Mouse (Mus musculus) lung, embryonic 15.5 days (tissue): ENCODE data around the gene Aen. TPM values are rescaled to one million over a fixed set of nuclear protein-coding genes. Genes with fewer than 3 reads are reported as not detected.

Source experiments
- ATAC-seq: fragments of 200-750 bp; cut with Nextera tagmentation; 2 replicates; pipeline ENCODE4 v1.8.0; 2017; ENCODE audit warnings: moderate number of reproducible peaks, borderline replicate concordance; ENCODE audit not compliant: low FRiP score, low TSS enrichment; ENCODE audit errors: extremely low read depth
- H3K27ac ChIP-seq: fragments of 300-500 bp; sonication (generic); 2 replicates; pipeline ENCODE4 v1.5.1; 2015; ENCODE audit warnings: moderate library complexity, mild to moderate bottlenecking, inconsistent platforms
- H3K27me3 ChIP-seq: fragments of 300-500 bp; sonication (generic); 2 replicates; pipeline ENCODE4 v1.6.1; 2015; ENCODE audit warnings: inconsistent platforms
- H3K36me3 ChIP-seq: fragments of 300-500 bp; sonication (generic); 2 replicates; pipeline ENCODE4 v1.6.1; 2015; ENCODE audit warnings: inconsistent platforms
- H3K4me1 ChIP-seq: fragments of 300-500 bp; sonication (generic); 2 replicates; pipeline ENCODE4 v1.6.1; 2015; ENCODE audit warnings: inconsistent platforms
- H3K4me2 ChIP-seq: fragments of 300-500 bp; sonication (generic); 2 replicates; pipeline ENCODE4 v1.6.1; 2015; ENCODE audit warnings: inconsistent platforms, mild to moderate bottlenecking, moderate library complexity
- H3K4me3 ChIP-seq: fragments of 300-500 bp; sonication (generic); 2 replicates; pipeline ENCODE4 v1.5.1; 2015; ENCODE audit warnings: mild to moderate bottlenecking, inconsistent platforms
- H3K9ac ChIP-seq: fragments of 300-500 bp; sonication (generic); 2 replicates; pipeline ENCODE4 v1.6.1; 2015; ENCODE audit warnings: inconsistent platforms
- H3K9me3 ChIP-seq: fragments of 300-500 bp; sonication (generic); 2 replicates; pipeline ENCODE4 v1.6.1; 2016; ENCODE audit warnings: inconsistent platforms
- WGBS: fragments of 180-500 bp; shearing (Covaris S2); methylation state at CpG from one replicate; pipeline ENCODE4 v1.1.7; 2015; 5-methylcytosine and 5-hydroxymethylcytosine counted together
- polyA plus RNA-seq: library from polyadenylated mRNA; unstranded; fragments of >200 nt; fragmentation: Nextera tagmentation; extraction: Ambion mirVana; gene quantifications from 2 replicates; pipeline ENCODE4 v1.2.1, GENCODE M21; 2015

Gene Aen
- 35.7 and 36.7 TPM in 2 replicates for polyA plus RNA-seq

GRCm38 (mm10) chr7:78895653-78896333, at the start of gene Aen:
TSS of gene Aen (plus strand) at chr7:78895854.
- Histone ChIP-seq H3K36me3 (peaks cover 2% of the 10 kb centered on the region; the same call in 1 of the 2 replicates), H3K9me3 (no peaks in the 10 kb centered on the region), H3K4me3 (peak within 1 kb of the TSS; percentile 82), H3K4me2 (peak within 1 kb of the TSS; percentile 80), H3K27ac (no peak within 1 kb of the TSS), H3K4me1 (peaks cover 19% of the 10 kb centered on the region), H3K9ac (peak within 1 kb of the TSS; percentile 58), H3K27me3 (no peaks in the 10 kb centered on the region)
- 2% methylated on average over 53 of the region's 53 CpGs for WGBS
- peak; percentile 98 for ATAC-seq

GRCm38 (mm10) chr7:78846066-78846716, 49.5 kb upstream of the Aen start:
- no peaks in the 10 kb centered on the region for H3K9me3 ChIP-seq
- H3K27ac ChIP-seq, result no peak overlapping the region
- H3K4me3 ChIP-seq, result peak overlapping the region; percentile 95
- peak overlapping the region; percentile 66 for H3K4me2 ChIP-seq
- H3K9ac ChIP-seq, result peak overlapping the region; percentile 90
- H3K27me3 ChIP-seq, result no peaks in the 10 kb centered on the region
- peaks cover 8% of the 10 kb centered on the region for H3K4me1 ChIP-seq
- H3K36me3 ChIP-seq, result peaks cover 22% of the 10 kb centered on the region
- WGBS, result 32% methylated on average over 12 of the region's 12 CpGs
- ATAC-seq, result no peak

DNA sequence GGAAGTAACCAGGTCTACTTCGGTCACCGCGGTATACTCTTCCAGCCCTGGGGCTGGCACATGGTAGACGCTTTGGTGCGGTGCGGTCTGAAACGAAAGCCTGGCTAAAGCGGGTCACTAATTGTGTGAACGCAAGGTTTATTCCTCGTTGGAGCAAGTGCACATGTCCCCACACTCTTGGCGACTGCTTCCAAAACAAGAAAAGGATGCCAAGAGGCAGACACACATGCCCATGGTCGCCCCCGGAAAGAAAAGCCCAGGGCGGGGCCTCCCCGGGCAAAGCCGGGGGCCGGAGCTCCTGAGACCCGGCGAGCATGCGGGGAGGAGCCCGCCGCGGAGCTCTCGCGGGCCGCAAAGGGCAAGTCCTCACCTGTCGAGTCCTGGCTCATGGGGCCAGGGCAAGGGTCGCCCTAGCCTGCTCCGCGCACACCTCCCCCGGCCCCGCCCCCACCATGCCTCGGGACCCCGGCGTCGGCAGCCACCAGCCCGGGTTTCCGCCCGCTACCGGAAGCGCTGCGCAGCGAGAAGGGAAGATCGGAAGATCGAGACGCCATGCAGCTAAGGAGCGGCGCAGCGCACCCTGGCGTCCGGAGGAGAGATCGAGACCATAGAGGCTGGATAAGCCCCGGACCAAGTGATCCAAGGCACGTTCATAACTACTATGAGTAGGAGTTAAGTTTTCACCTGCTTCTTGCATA, 48.8 kb upstream of the Aen start, which contains the start of gene Det1:
TSS of gene Det1 (minus strand) at position 527 of the 698 bp plus-strand sequence.
- Histone ChIP-seq H3K9me3 (no peaks in the 10 kb centered on the region), H3K4me3 (peak within 1 kb of the TSS; percentile 95), H3K4me2 (peak within 1 kb of the TSS; percentile 66), H3K36me3 (peaks cover 18% of the 10 kb centered on the region), H3K9ac (peak within 1 kb of the TSS; percentile 90), H3K4me1 (peaks cover 8% of the 10 kb centered on the region), H3K27ac (peak within 1 kb of the TSS; percentile 72), H3K27me3 (no peaks in the 10 kb centered on the region)
- WGBS, result under 1% methylated on average over 54 of the region's 54 CpGs
- peak; percentile 91 for ATAC-seq

DNA sequence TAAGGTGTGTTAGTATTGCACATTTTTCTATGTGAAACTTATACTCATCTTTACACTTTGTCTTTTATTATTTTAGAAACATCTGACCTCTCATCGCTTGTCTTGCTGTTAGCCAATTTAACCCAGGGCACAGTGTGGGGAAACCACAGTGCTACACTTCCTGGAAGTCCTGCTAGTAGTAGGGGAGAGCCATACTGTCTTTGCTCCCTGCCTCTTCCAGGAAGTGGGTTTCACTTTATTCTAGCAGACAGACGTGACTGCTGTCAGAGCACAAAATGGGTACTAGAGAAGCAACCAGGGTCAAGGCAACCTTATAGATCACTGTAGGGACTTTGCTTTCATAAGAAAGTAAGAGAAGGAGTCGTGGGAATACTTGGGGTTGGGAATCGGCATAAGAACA, 41.6 kb upstream of the Aen start:
- no peak overlapping the region for H3K4me3 ChIP-seq
- no peak for ATAC-seq

DNA sequence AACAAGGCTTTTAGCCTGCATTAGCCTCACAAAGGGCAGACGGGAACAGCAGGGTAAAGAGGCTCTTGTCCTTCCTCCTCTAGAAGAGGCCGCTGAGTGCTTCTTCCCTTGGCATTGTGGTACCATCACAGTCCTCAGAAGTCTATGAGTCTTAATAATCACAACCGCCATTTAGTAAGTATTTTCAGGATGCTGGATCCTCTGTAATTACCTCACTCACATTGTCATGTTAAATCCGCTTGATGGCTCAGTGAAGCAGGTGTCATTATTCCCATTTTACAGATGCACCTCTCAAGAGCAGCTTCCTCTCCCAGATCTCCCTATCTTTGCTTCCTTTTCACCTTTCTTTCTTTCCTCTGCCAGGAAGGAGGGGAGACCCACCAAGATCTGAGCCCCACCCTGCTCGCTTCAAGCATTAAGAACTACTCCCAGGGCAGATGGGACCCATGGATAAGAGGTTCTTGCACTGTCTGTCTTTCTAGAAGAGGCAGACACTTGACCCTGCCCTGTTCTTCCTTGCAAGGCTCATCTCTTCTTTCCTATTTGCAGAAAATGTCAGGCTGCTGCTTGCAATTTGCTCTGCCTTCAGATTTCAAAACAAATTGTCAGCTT, 40.5 kb upstream of the Aen start:
- Histone ChIP-seq H3K9me3 (no peaks in the 10 kb centered on the region), H3K4me2 (no peak overlapping the region), H3K27ac (no peak overlapping the region), H3K4me3 (no peak overlapping the region), H3K4me1 (no peaks in the 10 kb centered on the region), H3K27me3 (no peaks in the 10 kb centered on the region), H3K36me3 (no peaks in the 10 kb centered on the region), H3K9ac (no peak overlapping the region)
- WGBS, result 64% methylated on average over 5 of the region's 5 CpGs
- ATAC-seq, result no peak

More for the DNA sequence above, 41.6 kb upstream of the Aen start:
- Histone ChIP-seq H3K36me3 (no peaks in the 10 kb centered on the region), H3K27me3 (no peaks in the 10 kb centered on the region), H3K4me1 (no peaks in the 10 kb centered on the region), H3K9me3 (no peaks in the 10 kb centered on the region), H3K4me2 (no peak overlapping the region), H3K9ac (no peak overlapping the region), H3K27ac (no peak overlapping the region)
- 59% methylated on average over 4 of the region's 4 CpGs for WGBS

DNA sequence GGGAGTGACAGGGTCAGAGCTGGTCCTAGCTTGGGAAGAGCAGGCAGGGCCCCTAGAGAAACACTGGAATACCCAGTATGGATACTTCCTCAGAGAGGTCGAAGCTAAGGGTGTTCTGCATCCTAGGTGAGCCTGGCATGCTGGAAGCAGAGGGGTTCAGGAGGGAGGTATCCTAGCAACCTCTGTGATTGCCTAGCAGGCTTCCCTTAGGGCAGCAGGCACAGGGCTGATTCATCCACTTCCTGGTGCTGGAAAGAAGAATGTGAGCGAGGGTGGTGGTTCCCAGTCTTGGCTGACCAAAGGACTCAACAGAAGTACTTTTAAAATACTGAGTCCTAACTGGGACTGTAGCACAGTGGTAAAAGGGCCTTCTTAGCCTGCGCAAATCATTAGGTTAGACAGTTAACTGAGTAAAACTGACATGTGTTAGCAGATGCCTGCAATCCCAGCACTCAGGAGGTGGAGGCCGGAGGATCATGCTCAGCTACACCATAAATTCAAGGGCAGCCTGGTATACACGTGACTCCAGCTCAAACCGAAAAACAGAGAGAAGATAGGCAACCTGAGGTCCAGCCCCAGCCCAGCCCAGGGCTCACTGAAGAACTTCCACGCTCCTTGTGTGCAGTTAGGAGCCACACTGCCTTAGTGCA, 31.7 kb upstream of the Aen start:
- H3K36me3 ChIP-seq, result no peaks in the 10 kb centered on the region
- H3K9me3 ChIP-seq, result no peaks in the 10 kb centered on the region
- no peak overlapping the region for H3K9ac ChIP-seq
- 59% methylated on average over 7 of the region's 7 CpGs for WGBS
- H3K27me3 ChIP-seq, result no peaks in the 10 kb centered on the region
- no peak overlapping the region for H3K4me2 ChIP-seq
- no peak overlapping the region for H3K27ac ChIP-seq
- no peak for ATAC-seq
- H3K4me1 ChIP-seq, result peaks cover 6% of the 10 kb centered on the region; the same call in 1 of the 2 replicates
- H3K4me3 ChIP-seq, result no peak overlapping the region

GRCm38 (mm10) chr7:78864446-78864802, 31.2 kb upstream of the Aen start:
- Histone ChIP-seq H3K27ac (no peak overlapping the region), H3K4me1 (peaks cover 6% of the 10 kb centered on the region; the same call in 1 of the 2 replicates), H3K27me3 (no peaks in the 10 kb centered on the region), H3K9ac (no peak overlapping the region), H3K9me3 (no peaks in the 10 kb centered on the region), H3K4me3 (no peak overlapping the region), H3K36me3 (no peaks in the 10 kb centered on the region), H3K4me2 (no peak overlapping the region)
- WGBS, result 41% methylated on average over 4 of the region's 4 CpGs
- ATAC-seq, result no peak

- Histone ChIP-seq H3K9me3 (no peaks in the 10 kb centered on the region), H3K4me2 (no peak overlapping the region), H3K36me3 (no peaks in the 10 kb centered on the region), H3K9ac (no peak overlapping the region), H3K4me1 (peaks cover 6% of the 10 kb centered on the region; the same call in 1 of the 2 replicates), H3K4me3 (no peak overlapping the region), H3K27ac (no peak overlapping the region), H3K27me3 (no peaks in the 10 kb centered on the region)
- ATAC-seq, result no peak
- WGBS, result 18% methylated on average over 12 of the region's 12 CpGs
Measured at GRCm38 (mm10) chr7:78865212-78865949, 30.3 kb upstream of the Aen start.

DNA sequence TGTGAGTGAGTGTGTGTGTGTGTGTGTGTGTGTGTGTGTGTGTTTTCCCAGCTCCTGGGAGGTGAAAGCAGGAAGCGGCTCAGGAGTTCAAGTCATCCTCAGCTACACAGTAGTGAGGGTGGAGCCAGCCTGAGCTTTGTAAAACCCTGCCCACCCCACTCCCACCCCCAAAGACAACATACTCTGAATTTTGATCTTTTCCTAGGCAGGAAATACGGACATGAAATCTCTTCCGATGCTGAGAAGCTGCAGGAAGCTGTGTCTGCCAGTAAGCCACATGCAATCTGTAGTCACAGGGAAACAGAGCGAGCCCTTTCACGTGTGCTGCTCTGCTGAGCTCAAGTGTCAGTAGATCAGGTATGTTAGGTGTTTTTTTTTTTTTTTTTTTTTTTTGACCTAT, 26.9 kb upstream of the Aen start:
- no peak for ATAC-seq
- H3K4me3 ChIP-seq, result no peak overlapping the region
- H3K4me1 ChIP-seq, result peaks cover 6% of the 10 kb centered on the region; the same call in 1 of the 2 replicates
- no peak overlapping the region for H3K27ac ChIP-seq
- no peaks in the 10 kb centered on the region for H3K27me3 ChIP-seq
- WGBS, result 44% methylated on average over 5 of the region's 5 CpGs
- no peaks in the 10 kb centered on the region for H3K9me3 ChIP-seq
- no peak overlapping the region for H3K4me2 ChIP-seq
- no peaks in the 10 kb centered on the region for H3K36me3 ChIP-seq
- H3K9ac ChIP-seq, result no peak overlapping the region

DNA sequence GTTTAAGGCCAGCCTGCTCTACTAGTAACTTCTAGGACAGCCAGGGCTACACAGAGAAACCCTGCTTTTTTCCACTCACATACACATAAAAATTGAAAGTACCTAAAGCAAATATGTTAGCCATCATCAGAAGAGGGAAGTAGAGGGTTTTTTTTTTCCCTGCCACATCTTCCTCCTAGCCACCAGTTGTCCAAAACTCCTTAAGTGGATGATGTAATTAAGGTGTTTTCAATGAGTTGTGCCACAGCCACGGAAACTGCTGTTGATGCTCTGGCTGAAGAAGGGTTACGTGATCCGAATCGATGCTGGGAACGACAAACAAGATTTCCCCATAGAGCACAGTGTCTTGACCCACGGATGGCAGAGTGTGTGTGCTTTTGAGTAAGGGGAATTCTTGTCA, 23.3 kb upstream of the Aen start:
- H3K27ac ChIP-seq, result no peak overlapping the region
- no peak overlapping the region for H3K9ac ChIP-seq
- H3K4me3 ChIP-seq, result no peak overlapping the region
- H3K36me3 ChIP-seq, result no peaks in the 10 kb centered on the region
- H3K4me1 ChIP-seq, result no peaks in the 10 kb centered on the region
- no peak for ATAC-seq
- no peaks in the 10 kb centered on the region for H3K9me3 ChIP-seq
- H3K27me3 ChIP-seq, result no peaks in the 10 kb centered on the region
- H3K4me2 ChIP-seq, result no peak overlapping the region
- 69% methylated on average over 6 of the region's 6 CpGs for WGBS

GRCm38 (mm10) chr7:78872831-78873230, 22.8 kb upstream of the Aen start:
- H3K9me3 ChIP-seq, result no peaks in the 10 kb centered on the region
- no peak overlapping the region for H3K4me3 ChIP-seq
- H3K27ac ChIP-seq, result no peak overlapping the region
- no peaks in the 10 kb centered on the region for H3K27me3 ChIP-seq
- 61% methylated on average over 5 of the region's 5 CpGs for WGBS
- no peaks in the 10 kb centered on the region for H3K4me1 ChIP-seq
- no peak for ATAC-seq
- H3K4me2 ChIP-seq, result no peak overlapping the region
- H3K9ac ChIP-seq, result no peak overlapping the region
- H3K36me3 ChIP-seq, result no peaks in the 10 kb centered on the region
